Comparison of ENCODE assay signal across 11 mouse cellular contexts in the genomic region with DNA sequence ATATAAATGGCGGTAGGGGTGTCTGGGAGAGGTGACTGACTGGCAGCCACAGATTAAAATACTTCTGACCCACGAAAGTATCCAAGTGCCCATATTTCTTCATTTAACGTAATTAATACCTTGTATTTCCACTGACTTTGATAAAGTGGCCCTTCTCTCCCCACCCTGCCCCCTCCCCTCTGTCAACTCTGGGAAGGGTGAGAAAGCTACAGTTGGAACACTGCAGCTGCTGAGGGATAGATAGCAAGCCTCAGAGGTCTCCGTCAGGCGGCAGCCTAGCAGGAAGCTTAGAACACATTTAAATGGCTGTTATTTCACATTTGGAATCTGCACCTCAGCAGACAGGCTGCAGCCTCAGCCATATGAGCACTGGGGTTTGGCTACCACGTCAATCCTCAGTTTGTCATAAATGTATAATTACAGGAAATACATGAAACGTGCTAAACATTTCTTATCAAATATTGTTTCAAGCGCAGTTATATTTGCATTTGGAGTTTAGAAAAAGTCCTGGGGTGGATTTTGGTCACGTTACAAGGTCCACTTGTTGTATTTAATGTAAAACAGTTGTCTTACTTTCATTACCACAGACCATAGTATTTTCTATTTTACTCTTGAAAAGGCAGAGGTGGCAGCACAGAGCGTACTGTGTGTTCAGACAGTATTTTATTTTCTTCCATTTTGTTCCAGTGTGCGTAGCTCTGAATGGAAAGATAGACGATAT.
DNase-seq lines count a peak whose midpoint lies in the region; ATAC-seq and TF ChIP-seq lines count a peak whose summit lies in the region.
"Had no signal": no experiment of that assay in that cellular context is flagged by ENCODE, and none has a peak within 500 bp of the region (broad histone marks: within the 10 kb centered on the region; RNA-seq: fewer than 3 reads in every experiment).

No protein-coding gene starts in this region.

- peak overlapping the region; percentile 59 to 65 for H3K27ac ChIP-seq in heart, embryonic 14.5 days (replicated peaks in 1 of 2; ENCODE audit: control insufficient read depth in 1 of 2, insufficient read depth in 1 of 2, low read depth in 2 of 2, low read length in 2 of 2)
- 0 out of 2 replicates have a peak overlapping the region, but pooled peaks have one; percentile 1 for H3K27ac ChIP-seq in neural tube, embryonic 11.5 days (ENCODE audit: low read depth, low read length)
- peak overlapping the region; percentile 46; the same call in 1 of the 2 replicates for H3K27ac ChIP-seq in limb, embryonic 10.5 days
- H3K27ac ChIP-seq in stomach, embryonic 15.5 days = peak overlapping the region; percentile 44; the same call in 1 of the 2 replicates
- no peak overlapping the region for H3K27ac ChIP-seq in forebrain, postnatal 0 days (ENCODE audit: low read depth, low read length)
- H3K27ac ChIP-seq: forebrain, embryonic 15.5 days had no signal

- no peak for ATAC-seq in heart, embryonic 14.5 days (ENCODE audit: insufficient number of reproducible peaks, insufficient read depth, low FRiP score, low read depth)
- no peak for ATAC-seq in neural tube, embryonic 11.5 days (ENCODE audit: insufficient read depth, low FRiP score, low TSS enrichment)
- no peak for ATAC-seq in stomach, embryonic 15.5 days (ENCODE audit: insufficient read depth, low FRiP score, low read depth)
- no peak for ATAC-seq in forebrain, postnatal 0 days
- ATAC-seq: forebrain, embryonic 15.5 days had no signal

- 40% methylated on average over 12 of the region's 12 CpGs for WGBS in heart, embryonic 14.5 days
- WGBS in neural tube, embryonic 11.5 days = 66% methylated on average over 12 of the region's 12 CpGs
- 51% methylated on average over 12 of the region's 12 CpGs for WGBS in limb, embryonic 10.5 days
- WGBS in stomach, embryonic 15.5 days = 41% methylated on average over 12 of the region's 12 CpGs
- WGBS in forebrain, postnatal 0 days = 73% methylated on average over 12 of the region's 12 CpGs

- H3K36me3 ChIP-seq in heart, embryonic 14.5 days (ENCODE audit: control insufficient read depth, insufficient read depth, low read length) = no peaks in the 10 kb centered on the region
- H3K36me3 ChIP-seq in neural tube, embryonic 11.5 days (ENCODE audit: control insufficient read depth, insufficient read depth, low read length) = no peaks in the 10 kb centered on the region
- no peaks in the 10 kb centered on the region for H3K36me3 ChIP-seq in limb, embryonic 10.5 days
- no peaks in the 10 kb centered on the region for H3K36me3 ChIP-seq in stomach, embryonic 15.5 days
- no peaks in the 10 kb centered on the region for H3K36me3 ChIP-seq in forebrain, postnatal 0 days (ENCODE audit: insufficient read depth)
- H3K36me3 ChIP-seq: forebrain, embryonic 15.5 days had no signal

- intact Hi-C loops in left cerebral cortex, postnatal 10 days (cut with DNase I) = no loop called here

- no peak for TF ChIP-seq CTCF in forebrain, postnatal 0 days (IDR thresholded peaks at IDR 0.05; ENCODE audit: low read depth)

- peak overlapping the region; percentile 40; the same call in 1 of the 2 replicates for H3K9ac ChIP-seq in heart, embryonic 14.5 days (ENCODE audit: low read length)
- no peak overlapping the region for H3K9ac ChIP-seq in neural tube, embryonic 11.5 days (ENCODE audit: low read length)
- H3K9ac ChIP-seq in stomach, embryonic 15.5 days = no peak overlapping the region
- no peak overlapping the region for H3K9ac ChIP-seq in forebrain, postnatal 0 days
- H3K9ac ChIP-seq: forebrain, embryonic 15.5 days had no signal

- peaks cover 14 to 24% of the 10 kb centered on the region in 2 experiments for H3K4me1 ChIP-seq in heart, embryonic 14.5 days (ENCODE audit: control insufficient read depth in 2 of 2, insufficient read depth in 2 of 2, low read length in 2 of 2)
- H3K4me1 ChIP-seq in neural tube, embryonic 11.5 days (ENCODE audit: control insufficient read depth, insufficient read depth, low read length) = peaks cover 16% of the 10 kb centered on the region
- H3K4me1 ChIP-seq in limb, embryonic 10.5 days = peaks cover 54% of the 10 kb centered on the region
- H3K4me1 ChIP-seq in stomach, embryonic 15.5 days = peaks cover 4% of the 10 kb centered on the region; the same call in 1 of the 2 replicates
- peaks cover 11% of the 10 kb centered on the region for H3K4me1 ChIP-seq in forebrain, postnatal 0 days (ENCODE audit: insufficient read depth)

- no peak overlapping the region for H3K4me3 ChIP-seq in heart, embryonic 14.5 days (ENCODE audit: control insufficient read depth in 1 of 2, insufficient read depth in 1 of 2, low read depth in 1 of 2, low read length in 2 of 2)
- H3K4me3 ChIP-seq in neural tube, embryonic 11.5 days (ENCODE audit: low read depth, low read length) = no peak overlapping the region
- no peak overlapping the region; the same call in 1 of the 2 replicates for H3K4me3 ChIP-seq in limb, embryonic 10.5 days
- H3K4me3 ChIP-seq in stomach, embryonic 15.5 days (replicated peaks) = no peak overlapping the region
- no peak overlapping the region for H3K4me3 ChIP-seq in forebrain, postnatal 0 days (ENCODE audit: low read depth, low read length)
- H3K4me3 ChIP-seq: forebrain, embryonic 15.5 days had no signal

- H3K4me2 ChIP-seq in heart, embryonic 14.5 days (ENCODE audit: low read length) = peak overlapping the region; percentile 44
- no peak overlapping the region for H3K4me2 ChIP-seq in neural tube, embryonic 11.5 days (ENCODE audit: low read depth)
- no peak overlapping the region for H3K4me2 ChIP-seq in stomach, embryonic 15.5 days
- H3K4me2 ChIP-seq in forebrain, postnatal 0 days (ENCODE audit: low read depth) = no peak overlapping the region
- H3K4me2 ChIP-seq: forebrain, embryonic 15.5 days had no signal

- DNase-seq in heart, adult 9 months (ENCODE audit: low spot score in 2 of 2) = no peak
- no peak for DNase-seq in neural tube, embryonic 11.5 days (ENCODE audit: low spot score)
- DNase-seq in neural tube, embryonic 10.5 days (ENCODE audit: extremely low spot score, low spot score) = no peak
- DNase-seq in limb, embryonic 10.5 days (ENCODE audit: low spot score) = no peak
- DNase-seq in left cerebral cortex, postnatal 10 days (ENCODE audit: extremely low spot score in 1 of 2, low spot score in 2 of 2) = no peak
- DNase-seq in forebrain, postnatal 0 days = no peak
- DNase-seq: cerebellum, adult 18-20 months; left cerebral cortex, postnatal 4 days had no signal

- H3K27me3 ChIP-seq in heart, embryonic 14.5 days (ENCODE audit: control insufficient read depth, insufficient read depth, low read length) = no peaks in the 10 kb centered on the region
- no peaks in the 10 kb centered on the region for H3K27me3 ChIP-seq in neural tube, embryonic 11.5 days (ENCODE audit: control insufficient read depth, insufficient read depth, low read length)
- H3K27me3 ChIP-seq in limb, embryonic 10.5 days (ENCODE audit: low read depth, poor library complexity, severe bottlenecking) = peaks cover 17% of the 10 kb centered on the region; the same call in 1 of the 2 replicates
- H3K27me3 ChIP-seq in stomach, embryonic 15.5 days (replicated peaks) = no peaks in the 10 kb centered on the region
- no peaks in the 10 kb centered on the region for H3K27me3 ChIP-seq in forebrain, postnatal 0 days (ENCODE audit: insufficient read depth, low read length)
- H3K27me3 ChIP-seq: forebrain, embryonic 15.5 days had no signal

- H3K9me3 ChIP-seq in heart, embryonic 14.5 days (ENCODE audit: control insufficient read depth, low read length) = no peaks in the 10 kb centered on the region
- no peaks in the 10 kb centered on the region for H3K9me3 ChIP-seq in neural tube, embryonic 11.5 days (ENCODE audit: control insufficient read depth, low read length)
- H3K9me3 ChIP-seq in limb, embryonic 10.5 days (replicated peaks) = no peaks in the 10 kb centered on the region
- H3K9me3 ChIP-seq in stomach, embryonic 15.5 days = no peaks in the 10 kb centered on the region
- H3K9me3 ChIP-seq in forebrain, postnatal 0 days (ENCODE audit: low read length) = no peaks in the 10 kb centered on the region
- H3K9me3 ChIP-seq: forebrain, embryonic 15.5 days had no signal
